Mouse (Mus musculus) megakaryocyte-erythroid progenitor cell, adult 5-6 weeks (primary cell): ENCODE results near the gene Tas2r119. TPM values are rescaled to one million over a fixed set of nuclear protein-coding genes. Genes with fewer than 3 reads are reported as not detected.
"Not testable (repeated sequence)": the region's sequence is repeated elsewhere in the genome, so short reads cannot be mapped to it uniquely, and the experiment has no call there.

Experiments used
- ATAC-seq: replicated peaks from 2 replicates; pipeline ENCODE4 v1.8.0; 2016; ENCODE audit warnings: mild to moderate bottlenecking, inconsistent platforms; ENCODE audit not compliant: severe bottlenecking, poor library complexity, low FRiP score, low TSS enrichment
- total RNA-seq, 2 experiments: library from RNA; stranded (forward) in 1 of 2; stranded (reverse) in 1 of 2; fragments of 200-1000, 215-1000 nt in 1 of 2; fragments of >200 nt in 1 of 2; fragmentation: Nextera tagmentation in 1 of 2; gene quantifications; 2 replicates each; pipeline ENCODE4 v1.2.3; 2014 to 2017

The Tas2r119 gene
- total RNA-seq, 2 experiments from 2014 or later: not detected

GRCm38 (mm10) chr15:32214687-32215086 lies 37.6 kb downstream of the Tas2r119 start:
- not testable (repeated sequence) for ATAC-seq

- ATAC-seq: no peak
Observed at GRCm38 (mm10) chr15:32223028-32223427, 45.9 kb downstream of the Tas2r119 start.

GRCm38 (mm10) chr15:32225394-32225793 lies 48.3 kb downstream of the Tas2r119 start:
- no peak for ATAC-seq

GRCm38 (mm10) chr15:32226381-32226780 lies 49.3 kb downstream of the Tas2r119 start:
- no peak for ATAC-seq

GRCm38 (mm10) chr15:32226888-32227395 lies 49.9 kb downstream of the Tas2r119 start:
- ATAC-seq: no peak

Other genes with a start within 250 kb of the Tas2r119 start
- gene Sema5a, start 67.5 kb downstream of the Tas2r119 start, total RNA-seq (2014; fragmentation: Nextera tagmentation): not detected in 2 replicates
- not detected in 2 replicates for gene Sema5a, start 67.5 kb downstream of the Tas2r119 start, total RNA-seq (2017)